12 mouse cellular contexts compared by ENCODE assay signal in genomic region chr5:110996835-110997539, GRCm38 (mm10).
A peak's percentile ranks its signal among the peaks of the same experiment; 100 is the strongest.
DNase-seq lines count a peak whose midpoint lies in the region; ATAC-seq and TF ChIP-seq lines count a peak whose summit lies in the region.
"Had no signal": no experiment of that assay in that cellular context is flagged by ENCODE, and none has a peak within 500 bp of the region (broad histone marks: within the 10 kb centered on the region; RNA-seq: fewer than 3 reads in every experiment).

No protein-coding gene starts in this region.

- H3K4me1 ChIP-seq in hindbrain, embryonic 13.5 days (replicated peaks): peaks cover 37% of the 10 kb centered on the region
- peaks cover 16% of the 10 kb centered on the region for H3K4me1 ChIP-seq in hindbrain, embryonic 12.5 days
- H3K4me1 ChIP-seq in hindbrain, postnatal 0 days (ENCODE audit: insufficient read depth, low read length): peaks cover 10% of the 10 kb centered on the region; the same call in 1 of the 2 replicates
- H3K4me1 ChIP-seq in heart, embryonic 12.5 days (replicated peaks): peaks cover 9% of the 10 kb centered on the region
- H3K4me1 ChIP-seq: liver, embryonic 15.5 days had no signal

- H3K9ac ChIP-seq in hindbrain, embryonic 13.5 days: no peak overlapping the region
- no peak overlapping the region for H3K9ac ChIP-seq in hindbrain, embryonic 12.5 days
- no peak overlapping the region; the same call in 1 of the 2 replicates for H3K9ac ChIP-seq in hindbrain, postnatal 0 days (replicated peaks; ENCODE audit: low read length)
- no peak overlapping the region for H3K9ac ChIP-seq in heart, embryonic 12.5 days
- H3K9ac ChIP-seq: liver, embryonic 15.5 days; neural tube, embryonic 12.5 days had no signal

- H3K4me3 ChIP-seq in hindbrain, embryonic 13.5 days: no peak overlapping the region
- no peak overlapping the region for H3K4me3 ChIP-seq in hindbrain, embryonic 12.5 days
- H3K4me3 ChIP-seq in hindbrain, postnatal 0 days (ENCODE audit: low read length): no peak overlapping the region
- H3K4me3 ChIP-seq in heart, embryonic 12.5 days: no peak overlapping the region
- H3K4me3 ChIP-seq: liver, embryonic 15.5 days; neural tube, embryonic 12.5 days had no signal

- WGBS in hindbrain, embryonic 13.5 days: 69% methylated on average over 13 of the region's 13 CpGs
- WGBS in hindbrain, embryonic 12.5 days: 83% methylated on average over 13 of the region's 13 CpGs
- 56% methylated on average over 13 of the region's 13 CpGs for WGBS in hindbrain, postnatal 0 days
- 81% methylated on average over 13 of the region's 13 CpGs for WGBS in heart, embryonic 12.5 days

- H3K27ac ChIP-seq in hindbrain, embryonic 13.5 days: peak overlapping the region; percentile 79
- H3K27ac ChIP-seq in hindbrain, embryonic 12.5 days: no peak overlapping the region
- H3K27ac ChIP-seq in hindbrain, postnatal 0 days: peak overlapping the region; percentile 12
- H3K27ac ChIP-seq in heart, embryonic 12.5 days (ENCODE audit: poor library complexity, severe bottlenecking): no peak overlapping the region
- H3K27ac ChIP-seq: liver, embryonic 15.5 days; neural tube, embryonic 12.5 days had no signal

- no peaks in the 10 kb centered on the region for H3K36me3 ChIP-seq in hindbrain, embryonic 13.5 days
- no peaks in the 10 kb centered on the region for H3K36me3 ChIP-seq in hindbrain, embryonic 12.5 days
- no peaks in the 10 kb centered on the region for H3K36me3 ChIP-seq in hindbrain, postnatal 0 days (ENCODE audit: insufficient read depth, low read length)
- no peaks in the 10 kb centered on the region for H3K36me3 ChIP-seq in heart, embryonic 12.5 days
- H3K36me3 ChIP-seq: liver, embryonic 15.5 days; neural tube, embryonic 12.5 days had no signal

- TF ChIP-seq CTCF in hindbrain, postnatal 0 days (IDR thresholded peaks at IDR 0.05; ENCODE audit: low read depth): peak; percentile 32

- ATAC-seq in hindbrain, embryonic 13.5 days (ENCODE audit: low FRiP score): no peak
- ATAC-seq in hindbrain, embryonic 12.5 days (ENCODE audit: low FRiP score): no peak
- peak; percentile 71 for ATAC-seq in hindbrain, postnatal 0 days
- ATAC-seq in heart, embryonic 12.5 days (ENCODE audit: insufficient number of reproducible peaks, low FRiP score): no peak

- DNase-seq in right cerebral cortex, adult 2 months (ENCODE audit: low spot score in 2 of 2): peak; percentile 27 to 32
- no peak for DNase-seq in right cerebral cortex, postnatal 36 days (ENCODE audit: low spot score in 2 of 2)
- peak; percentile 53 for DNase-seq in hindbrain, postnatal 0 days (ENCODE audit: low spot score)
- DNase-seq in telencephalon, adult 2 months (ENCODE audit: low read depth, low spot score): peak; percentile 22
- DNase-seq: adrenal gland, postnatal 14 days; gastrocnemius, postnatal 25 days; kidney, postnatal 14 days had no signal

- no peaks in the 10 kb centered on the region for H3K27me3 ChIP-seq in hindbrain, embryonic 13.5 days
- no peaks in the 10 kb centered on the region for H3K27me3 ChIP-seq in hindbrain, embryonic 12.5 days
- no peaks in the 10 kb centered on the region for H3K27me3 ChIP-seq in hindbrain, postnatal 0 days (ENCODE audit: insufficient read depth, low read length)
- H3K27me3 ChIP-seq in heart, embryonic 12.5 days (replicated peaks): no peaks in the 10 kb centered on the region
- H3K27me3 ChIP-seq: liver, embryonic 15.5 days; neural tube, embryonic 12.5 days had no signal

- H3K4me2 ChIP-seq in hindbrain, embryonic 13.5 days: 0 out of 2 replicates have a peak overlapping the region, but pooled peaks have one; percentile 13
- H3K4me2 ChIP-seq in hindbrain, embryonic 12.5 days (replicated peaks): no peak overlapping the region
- 0 out of 2 replicates have a peak overlapping the region, but pooled peaks have one; percentile 6 for H3K4me2 ChIP-seq in hindbrain, postnatal 0 days (ENCODE audit: low read depth, low read length)
- no peak overlapping the region for H3K4me2 ChIP-seq in heart, embryonic 12.5 days
- H3K4me2 ChIP-seq: liver, embryonic 15.5 days; neural tube, embryonic 12.5 days had no signal

- no peaks in the 10 kb centered on the region for H3K9me3 ChIP-seq in hindbrain, embryonic 13.5 days
- H3K9me3 ChIP-seq in hindbrain, embryonic 12.5 days (replicated peaks): no peaks in the 10 kb centered on the region
- H3K9me3 ChIP-seq in hindbrain, postnatal 0 days (ENCODE audit: low read length): no peaks in the 10 kb centered on the region
- no peaks in the 10 kb centered on the region for H3K9me3 ChIP-seq in heart, embryonic 12.5 days (replicated peaks)
- H3K9me3 ChIP-seq: liver, embryonic 15.5 days; neural tube, embryonic 12.5 days had no signal

Comparison
In these comparisons a context has a peak if more than half of its experiments do, and no peak if none do; other contexts are left out.
1. H3K27ac ChIP-seq: peak in hindbrain, embryonic 13.5 days (single experiment) and hindbrain, postnatal 0 days (single experiment); none in hindbrain, embryonic 12.5 days (single experiment) and heart, embryonic 12.5 days (single experiment).
2. H3K4me2 ChIP-seq: peak in hindbrain, embryonic 13.5 days (single experiment) and hindbrain, postnatal 0 days (single experiment); none in hindbrain, embryonic 12.5 days (single experiment) and heart, embryonic 12.5 days (single experiment).
3. DNase-seq: peak in right cerebral cortex, adult 2 months (2 of 2), hindbrain, postnatal 0 days (single experiment) and telencephalon, adult 2 months (single experiment); none in right cerebral cortex, postnatal 36 days (0 of 2).